Mouse (Mus musculus) ES-E14 (cell line): ENCODE results near the gene Clcnkb.

Experiments
- CHD2 ChIP-seq: IDR thresholded peaks from 2 replicates; pipeline ENCODE4 v1.6.1; 2014; ENCODE audit warnings: mild to moderate bottlenecking, low read depth, low read length, inconsistent platforms
- HCFC1 ChIP-seq: IDR thresholded peaks from 2 replicates; pipeline ENCODE4 v1.6.1; 2012; ENCODE audit warnings: low read length, inconsistent platforms, borderline replicate concordance; ENCODE audit not compliant: insufficient read depth
- ZC3H11A ChIP-seq: IDR thresholded peaks from 2 replicates; pipeline ENCODE4 v1.6.1; 2012; ENCODE audit warnings: low read depth, mild to moderate bottlenecking, inconsistent platforms, low read length, borderline replicate concordance
- ZNF384 ChIP-seq: IDR thresholded peaks from 2 replicates; pipeline ENCODE4 v1.6.1; 2012; ENCODE audit warnings: low read depth, low read length, inconsistent platforms

- TF ChIP-seq ZC3H11A (no peak), CHD2 (no peak), ZNF384 (no peak), HCFC1 (no peak)
These were observed 29.7 kb downstream of the Clcnkb start for GRCm38 (mm10) chr4:141386150-141386549.
